Mouse (Mus musculus) liver, embryonic 13.5 days (tissue): ENCODE data around the gene Tmem129. TPM values are rescaled to one million over a fixed set of nuclear protein-coding genes. Genes with fewer than 3 reads are reported as not detected.

Experiments used
- ATAC-seq: fragments of 200-750 bp; cut with Nextera tagmentation; 2 replicates; pipeline ENCODE4 v1.8.0; 2017; ENCODE audit warnings: low read depth, mild to moderate bottlenecking, moderate number of reproducible peaks, moderate library complexity
- DNase-seq: peaks from one replicate; pipeline ENCODE4 v3.0.0; 2022
- H3K27ac ChIP-seq: fragments of 300-500 bp; sonication (generic); 2 replicates; pipeline ENCODE4 v1.5.1; 2015; ENCODE audit warnings: moderate library complexity, mild to moderate bottlenecking, inconsistent platforms
- H3K27me3 ChIP-seq: fragments of 300-500 bp; sonication (generic); 2 replicates; pipeline ENCODE4 v1.6.1; 2015; ENCODE audit warnings: mild to moderate bottlenecking, inconsistent platforms
- H3K36me3 ChIP-seq: fragments of 300-500 bp; sonication (generic); 2 replicates; pipeline ENCODE4 v1.6.1; 2015; ENCODE audit warnings: mild to moderate bottlenecking, inconsistent platforms
- H3K4me1 ChIP-seq: fragments of 300-500 bp; sonication (generic); replicated peaks from 2 replicates; pipeline ENCODE4 v1.6.1; 2015; ENCODE audit warnings: inconsistent platforms
- H3K4me2 ChIP-seq: fragments of 300-500 bp; sonication (generic); 2 replicates; pipeline ENCODE4 v1.6.1; 2015; ENCODE audit warnings: inconsistent platforms, mild to moderate bottlenecking, moderate library complexity
- H3K4me3 ChIP-seq: fragments of 300-500 bp; sonication (generic); replicated peaks from 2 replicates; pipeline ENCODE4 v1.5.1; 2015; ENCODE audit warnings: mild to moderate bottlenecking, inconsistent platforms
- H3K9ac ChIP-seq: fragments of 300-500 bp; sonication (generic); 2 replicates; pipeline ENCODE4 v1.6.1; 2015; ENCODE audit warnings: mild to moderate bottlenecking, inconsistent platforms
- H3K9me3 ChIP-seq: fragments of 300-500 bp; sonication (generic); replicated peaks from 2 replicates; pipeline ENCODE4 v1.6.1; 2016; ENCODE audit warnings: inconsistent platforms
- WGBS: fragments of 180-500 bp; shearing (Covaris S2); methylation state at CpG from one replicate; pipeline ENCODE4 v1.1.7; 2015; ENCODE audit not compliant: insufficient replicate concordance; 5-methylcytosine and 5-hydroxymethylcytosine counted together
- polyA plus RNA-seq: library from polyadenylated mRNA; unstranded; fragments of >200 nt; fragmentation: Nextera tagmentation; extraction: Ambion mirVana; gene quantifications from 2 replicates; pipeline ENCODE4 v1.2.1, GENCODE M21; 2015

The Tmem129 gene
- polyA plus RNA-seq: 20.2 and 21.9 TPM in 2 replicates

DNA sequence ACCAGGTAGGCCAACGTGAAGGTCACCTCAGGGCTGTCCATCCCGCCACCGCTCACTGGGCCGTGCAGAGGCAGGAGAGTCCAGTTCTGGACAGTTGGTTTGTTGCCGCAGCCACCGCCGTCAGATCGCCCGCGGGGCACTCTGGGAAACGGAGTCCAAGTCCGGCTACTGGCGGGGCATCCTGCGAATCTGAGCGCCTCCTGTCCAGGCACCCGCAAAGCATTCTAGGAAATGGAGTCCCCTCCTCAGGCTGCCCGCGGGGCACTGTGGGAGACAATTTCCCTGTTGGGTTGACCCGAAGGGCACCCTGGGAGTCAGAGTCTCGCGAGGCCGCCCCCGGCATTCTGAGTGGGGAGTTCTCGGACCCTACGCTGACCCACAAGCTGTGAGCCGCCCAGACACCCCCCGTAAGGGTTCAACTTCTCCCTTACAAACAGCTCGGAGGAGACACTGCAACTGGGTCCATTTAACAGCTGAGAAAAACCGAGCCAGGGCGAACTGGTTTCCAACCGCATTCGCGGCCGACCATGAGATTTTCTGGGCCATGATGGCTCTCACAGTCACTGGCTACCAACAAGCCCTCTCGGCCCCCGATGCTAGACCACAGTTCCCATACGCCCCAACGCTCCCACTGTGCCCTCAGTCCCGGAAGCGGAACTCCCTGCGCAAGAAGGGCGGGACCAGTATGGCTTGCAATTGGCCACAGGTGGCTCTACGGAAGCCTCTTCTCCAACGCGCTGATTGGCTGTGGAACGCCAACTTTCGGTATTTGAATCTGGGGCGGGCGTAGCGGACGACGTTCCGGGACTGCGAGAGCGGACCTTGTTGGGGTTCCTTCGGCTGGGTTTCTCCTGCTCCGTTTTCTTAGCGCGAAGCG lies at the start of gene Tmem129, which contains the start of gene Tacc3:
Tmem129 (minus strand) TSS at position 630 of the 877 bp plus-strand sequence.
Tacc3 (plus strand) TSS at position 342 of the 877 bp plus-strand sequence.
- Histone ChIP-seq H3K9ac (peak within 1 kb of the TSS; percentile 92), H3K9me3 (no peaks in the 10 kb centered on the region), H3K4me2 (peak within 1 kb of the TSS; percentile 95), H3K27me3 (no peaks in the 10 kb centered on the region), H3K4me3 (peak within 1 kb of the TSS; percentile 84), H3K36me3 (peaks cover 56% of the 10 kb centered on the region), H3K27ac (peak within 1 kb of the TSS; percentile 96), H3K4me1 (peaks cover 65% of the 10 kb centered on the region)
- DNase-seq (peak; percentile 97), ATAC-seq (peak; percentile 91)
- WGBS: under 1% methylated on average over 60 of the region's 60 CpGs

DNA sequence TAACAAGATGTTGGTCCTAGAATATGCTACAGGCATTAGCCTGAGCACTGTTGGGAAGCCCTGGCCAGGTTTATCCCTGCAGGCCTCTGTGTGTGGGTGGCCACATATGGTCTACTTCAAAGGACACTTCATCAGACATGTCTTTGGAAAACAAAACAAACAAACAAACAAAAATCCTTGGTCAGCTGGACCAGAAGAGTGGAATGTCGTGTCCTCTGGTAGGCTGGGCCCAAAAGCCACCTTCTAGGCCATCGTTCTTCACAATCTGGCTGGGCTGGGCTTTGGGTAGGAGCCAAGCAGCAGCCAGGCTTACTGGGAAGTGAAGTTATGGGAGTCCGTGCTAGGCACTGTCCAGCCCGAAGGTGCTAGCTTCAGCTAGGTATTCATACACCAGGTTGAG lies 48.9 kb upstream of the Tmem129 start:
- ATAC-seq: no peak
- no peak for DNase-seq
- 62% methylated on average over 4 of the region's 4 CpGs for WGBS
- no peaks in the 10 kb centered on the region for H3K9me3 ChIP-seq
- H3K4me3 ChIP-seq: no peak overlapping the region
- H3K27ac ChIP-seq: no peak overlapping the region
- H3K9ac ChIP-seq: no peak overlapping the region
- no peak overlapping the region for H3K4me2 ChIP-seq
- no peaks in the 10 kb centered on the region for H3K27me3 ChIP-seq
- H3K4me1 ChIP-seq: peaks cover 23% of the 10 kb centered on the region
- H3K36me3 ChIP-seq: no peaks in the 10 kb centered on the region

DNA sequence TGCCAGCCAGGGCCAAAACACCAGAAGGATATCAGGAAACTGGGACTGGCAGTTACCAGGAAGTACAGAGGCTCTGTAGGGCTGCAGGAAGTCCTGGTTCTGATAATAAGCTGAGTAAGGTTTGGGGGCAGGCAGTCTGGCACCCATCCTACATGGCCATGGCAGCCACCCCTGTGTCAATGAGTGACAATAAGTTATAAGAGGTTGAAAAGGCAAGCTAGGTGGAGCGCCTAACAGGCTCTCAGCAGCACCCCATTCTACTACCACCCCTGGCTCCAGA lies 48.1 kb upstream of the Tmem129 start:
- Histone ChIP-seq H3K4me3 (no peak overlapping the region), H3K36me3 (no peaks in the 10 kb centered on the region), H3K4me2 (no peak overlapping the region), H3K9me3 (no peaks in the 10 kb centered on the region), H3K27ac (no peak overlapping the region), H3K4me1 (peaks cover 23% of the 10 kb centered on the region), H3K27me3 (0 out of 2 replicates have a peak, but pooled peaks cover 4% of the 10 kb centered on the region), H3K9ac (no peak overlapping the region)
- peak; percentile 33; the same call in 1 of the 2 replicates for ATAC-seq
- 52% methylated on average over 1 of the region's 1 CpGs for WGBS
- DNase-seq: no peak

DNA sequence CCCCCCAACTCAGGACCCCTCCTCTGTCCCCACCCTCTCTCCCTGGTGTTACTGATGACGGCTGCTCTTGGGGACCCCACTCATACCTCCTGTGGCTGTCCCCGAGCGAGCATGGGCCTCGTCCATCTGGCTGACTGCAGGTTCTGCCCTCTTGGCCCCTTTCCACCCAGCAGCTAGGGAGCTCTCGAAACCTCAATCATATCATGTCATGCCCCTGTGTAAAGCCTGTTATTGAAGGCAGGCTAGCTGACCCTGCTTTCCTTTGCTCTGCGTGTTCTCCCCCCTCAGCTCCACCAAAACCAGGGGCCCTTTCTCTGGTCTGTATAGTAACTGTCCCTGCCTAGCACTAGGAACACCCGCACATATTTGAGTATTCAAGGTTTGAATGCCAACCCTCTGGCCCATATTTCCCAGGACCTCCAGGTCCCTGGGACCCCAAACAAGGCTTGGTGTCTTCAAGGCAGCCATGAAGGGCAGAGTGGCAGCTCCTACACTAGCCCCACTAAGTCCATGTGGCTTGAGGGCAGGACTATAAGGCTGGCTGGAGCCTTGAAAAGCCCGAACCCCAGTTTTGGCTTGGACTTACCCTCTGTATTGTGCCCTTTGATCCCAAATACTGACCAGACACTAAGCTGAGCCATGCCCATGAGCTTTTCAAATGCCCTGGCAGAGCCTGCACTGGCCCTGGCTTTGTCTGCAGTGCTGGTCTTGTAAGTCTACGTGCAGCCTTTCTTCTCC lies 47.6 kb upstream of the Tmem129 start:
- H3K4me2 ChIP-seq: no peak overlapping the region
- H3K9me3 ChIP-seq: no peaks in the 10 kb centered on the region
- ATAC-seq: no peak
- no peak overlapping the region for H3K27ac ChIP-seq
- 0 out of 2 replicates have a peak overlapping the region, but pooled peaks have one; percentile 10 for H3K9ac ChIP-seq
- no peak overlapping the region for H3K4me3 ChIP-seq
- H3K27me3 ChIP-seq: 0 out of 2 replicates have a peak, but pooled peaks cover 4% of the 10 kb centered on the region
- H3K36me3 ChIP-seq: no peaks in the 10 kb centered on the region
- no peak for DNase-seq
- WGBS: 47% methylated on average over 9 of the region's 9 CpGs
- peaks cover 24% of the 10 kb centered on the region for H3K4me1 ChIP-seq

DNA sequence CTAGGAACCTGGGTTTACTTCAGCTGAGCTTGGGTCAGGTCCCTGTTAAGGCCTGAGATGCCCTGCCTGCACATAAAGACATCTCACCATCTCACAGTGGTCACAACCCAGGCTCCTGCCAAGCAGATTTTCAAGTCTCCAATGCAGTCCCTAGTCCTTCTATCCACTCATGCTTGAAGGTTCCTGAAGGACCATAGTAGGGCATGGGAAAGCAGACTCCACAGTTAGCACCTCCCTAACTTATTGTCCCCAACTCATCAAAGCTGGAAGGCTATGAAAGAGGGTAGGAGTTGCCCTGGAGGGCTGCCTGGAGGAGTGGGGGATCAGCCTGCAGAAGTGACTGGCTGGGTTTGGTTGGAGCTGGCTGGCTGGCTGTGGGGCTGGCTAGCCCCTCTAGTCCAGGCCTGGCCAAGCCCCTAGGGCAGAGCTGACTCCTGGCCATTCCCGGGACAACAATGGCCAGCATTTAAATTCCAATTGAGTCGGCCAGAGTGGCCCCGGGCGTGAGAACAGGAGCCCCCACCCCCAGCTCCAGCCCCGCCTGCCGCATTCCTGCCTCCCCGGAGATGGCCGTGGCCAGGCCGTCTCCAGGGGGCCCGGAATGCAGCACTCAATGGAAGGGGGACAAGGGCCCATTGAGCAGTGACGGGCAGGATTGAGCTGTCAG lies 46.9 kb upstream of the Tmem129 start:
- ATAC-seq (no peak), DNase-seq (no peak)
- Histone ChIP-seq H3K4me1 (peaks cover 31% of the 10 kb centered on the region), H3K9ac (0 out of 2 replicates have a peak overlapping the region, but pooled peaks have one; percentile 10), H3K27me3 (peaks cover 6% of the 10 kb centered on the region), H3K4me3 (no peak overlapping the region), H3K27ac (no peak overlapping the region), H3K4me2 (no peak overlapping the region), H3K9me3 (no peaks in the 10 kb centered on the region), H3K36me3 (no peaks in the 10 kb centered on the region)
- 55% methylated on average over 11 of the region's 11 CpGs for WGBS

DNA sequence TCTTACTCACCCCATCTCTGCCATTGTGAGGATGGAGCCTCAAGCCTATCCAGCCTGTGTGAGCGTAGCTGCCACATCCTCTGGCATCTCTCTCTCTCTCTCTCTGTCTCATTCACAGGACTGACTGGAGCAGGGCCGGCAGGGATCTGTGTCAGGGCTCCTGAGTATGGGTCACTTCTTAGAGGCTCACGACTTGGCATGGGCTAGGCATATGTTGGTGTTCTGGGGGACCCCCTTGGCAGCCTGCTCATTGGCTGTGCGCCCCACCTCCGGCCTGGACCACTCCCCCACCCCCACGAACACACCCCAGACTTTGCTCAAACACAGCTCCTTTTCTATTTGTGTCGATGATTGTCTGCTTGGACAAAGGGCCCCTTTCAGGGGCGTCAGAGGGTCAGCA lies 45.8 kb upstream of the Tmem129 start:
- H3K36me3 ChIP-seq: no peaks in the 10 kb centered on the region
- no peaks in the 10 kb centered on the region for H3K9me3 ChIP-seq
- DNase-seq (no peak), ATAC-seq (no peak)
- H3K27me3 ChIP-seq: peaks cover 15% of the 10 kb centered on the region
- WGBS: 59% methylated on average over 8 of the region's 8 CpGs
- no peak overlapping the region for H3K27ac ChIP-seq
- H3K4me1 ChIP-seq: peaks cover 37% of the 10 kb centered on the region
- no peak overlapping the region for H3K9ac ChIP-seq
- H3K4me3 ChIP-seq: no peak overlapping the region
- H3K4me2 ChIP-seq: no peak overlapping the region

DNA sequence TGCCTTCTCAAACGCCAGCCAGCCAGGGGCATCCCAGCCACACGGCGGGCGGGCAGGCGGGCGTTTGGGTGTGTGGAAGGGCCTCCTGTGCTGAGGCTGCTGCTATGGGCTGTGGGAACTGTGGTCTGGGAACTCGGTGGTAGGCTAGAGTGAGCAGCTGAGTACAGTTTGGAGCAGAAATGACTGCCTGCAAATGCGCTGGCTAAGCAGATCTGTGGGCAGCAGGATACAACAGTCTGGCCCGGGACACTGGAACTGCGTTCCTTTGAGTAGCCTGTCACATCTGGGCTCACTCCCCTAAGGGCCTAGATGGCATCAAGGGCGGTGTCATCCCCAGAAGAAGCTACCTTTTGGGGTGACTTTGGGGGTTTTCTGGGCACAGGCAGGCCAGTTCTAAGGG lies 43.6 kb upstream of the Tmem129 start:
- H3K9ac ChIP-seq: no peak overlapping the region
- no peak overlapping the region for H3K4me2 ChIP-seq
- WGBS: 75% methylated on average over 11 of the region's 11 CpGs
- no peaks in the 10 kb centered on the region for H3K9me3 ChIP-seq
- H3K4me1 ChIP-seq: peaks cover 46% of the 10 kb centered on the region
- H3K27ac ChIP-seq: no peak overlapping the region
- DNase-seq: no peak
- H3K27me3 ChIP-seq: peaks cover 30% of the 10 kb centered on the region
- no peak for ATAC-seq
- H3K36me3 ChIP-seq: no peaks in the 10 kb centered on the region
- no peak overlapping the region for H3K4me3 ChIP-seq

DNA sequence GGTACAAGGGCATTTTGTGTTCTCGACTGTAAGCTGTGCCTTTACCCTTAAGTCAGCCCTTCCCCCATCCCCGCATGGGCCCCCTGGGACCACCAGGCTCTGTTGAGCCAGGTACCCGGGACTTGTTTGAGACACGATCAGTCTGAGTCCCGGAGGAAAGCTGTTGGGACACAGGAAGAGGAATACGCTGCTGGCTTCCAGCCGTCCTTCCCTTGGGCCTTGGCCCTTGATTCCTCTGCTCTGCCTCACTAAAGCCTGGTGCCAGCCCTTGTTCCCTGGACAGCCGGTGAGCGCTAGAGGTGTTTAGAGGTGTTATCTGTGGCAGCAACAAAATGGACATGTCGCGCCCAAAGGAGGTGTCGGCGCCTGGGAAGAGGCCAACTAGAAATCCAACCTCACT lies 41.8 kb upstream of the Tmem129 start:
- no peaks in the 10 kb centered on the region for H3K9me3 ChIP-seq
- peaks cover 42% of the 10 kb centered on the region for H3K4me1 ChIP-seq
- peaks cover 48% of the 10 kb centered on the region for H3K27me3 ChIP-seq
- H3K4me3 ChIP-seq: no peak overlapping the region
- 38% methylated on average over 13 of the region's 13 CpGs for WGBS
- ATAC-seq (no peak), DNase-seq (no peak)
- no peaks in the 10 kb centered on the region for H3K36me3 ChIP-seq
- H3K9ac ChIP-seq: no peak overlapping the region
- H3K4me2 ChIP-seq: no peak overlapping the region
- no peak overlapping the region for H3K27ac ChIP-seq

- DNase-seq (no peak), ATAC-seq (no peak)
- no peak overlapping the region for H3K27ac ChIP-seq
- H3K4me1 ChIP-seq: peaks cover 44% of the 10 kb centered on the region
- H3K27me3 ChIP-seq: peaks cover 61% of the 10 kb centered on the region
- WGBS: 77% methylated on average over 5 of the region's 5 CpGs
- H3K9ac ChIP-seq: no peak overlapping the region
- no peaks in the 10 kb centered on the region for H3K36me3 ChIP-seq
- H3K4me2 ChIP-seq: no peak overlapping the region
- H3K4me3 ChIP-seq: no peak overlapping the region
- no peaks in the 10 kb centered on the region for H3K9me3 ChIP-seq
Measured at GRCm38 (mm10) chr5:33698669-33699068, 40.5 kb upstream of the Tmem129 start.

DNA sequence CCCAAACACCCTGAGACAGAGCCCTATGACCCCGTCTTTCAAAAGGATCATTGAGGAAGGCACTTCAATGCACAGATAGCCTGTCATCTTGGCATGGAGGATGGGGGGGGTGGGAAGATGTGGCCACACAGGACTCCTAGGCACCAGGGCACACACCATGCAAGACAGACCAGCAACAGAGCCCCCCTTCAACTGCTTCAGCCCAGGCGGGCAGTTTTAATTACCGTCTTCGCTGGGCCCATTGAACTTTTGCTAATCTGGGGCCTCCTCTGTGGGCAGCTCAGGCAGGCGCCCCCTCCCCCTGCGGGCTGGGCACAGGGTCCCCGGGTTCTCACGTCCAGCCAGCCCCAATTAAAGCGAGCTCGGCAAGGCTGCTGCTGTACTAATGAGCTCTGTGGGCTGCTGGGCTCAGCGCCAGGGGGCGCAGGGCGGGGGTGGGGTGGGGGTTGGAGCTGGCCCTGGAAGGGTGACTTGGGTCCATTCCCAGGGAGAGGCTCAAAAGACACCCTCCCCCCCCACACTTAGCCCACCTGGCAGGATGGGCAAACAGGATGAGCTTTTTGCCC lies 39.8 kb upstream of the Tmem129 start:
- Histone ChIP-seq H3K27me3 (peaks cover 66% of the 10 kb centered on the region), H3K9ac (no peak overlapping the region)

GRCm38 (mm10) chr5:33697534-33697933 lies 39.3 kb upstream of the Tmem129 start:
- Histone ChIP-seq H3K27me3 (peaks cover 70% of the 10 kb centered on the region), H3K4me1 (peaks cover 48% of the 10 kb centered on the region), H3K4me3 (no peak overlapping the region), H3K4me2 (no peak overlapping the region), H3K36me3 (no peaks in the 10 kb centered on the region), H3K9ac (no peak overlapping the region), H3K9me3 (no peaks in the 10 kb centered on the region), H3K27ac (no peak overlapping the region)
- WGBS: 65% methylated on average over 1 of the region's 1 CpGs
- DNase-seq (no peak), ATAC-seq (no peak)

More for the DNA sequence above, 39.8 kb upstream of the Tmem129 start:
- H3K9me3 ChIP-seq: no peaks in the 10 kb centered on the region
- H3K36me3 ChIP-seq: no peaks in the 10 kb centered on the region
- ATAC-seq (no peak), DNase-seq (no peak)
- no peak overlapping the region for H3K4me3 ChIP-seq
- H3K27ac ChIP-seq: no peak overlapping the region
- WGBS: 53% methylated on average over 13 of the region's 13 CpGs
- no peak overlapping the region for H3K4me2 ChIP-seq
- peaks cover 44% of the 10 kb centered on the region for H3K4me1 ChIP-seq
